1 mouse cellular context compared by ENCODE assay signal in genomic region chr4:129585773-129586172, GRCm38 (mm10).
TF ChIP-seq lines count a peak whose summit lies in the region.

No protein-coding gene starts in this region.

TF ChIP-seq in CH12.LX, 34 proteins besides CTCF, POLR2A, EP300 and RAD21 (continued from another document):
- TF ChIP-seq MEF2A (IDR thresholded peaks at IDR 0.05; ENCODE audit: borderline replicate concordance, low read depth, low read length) (no peak), TCF12 (IDR thresholded peaks at IDR 0.05; ENCODE audit: low read depth, low read length) (0 out of 2 replicates have a peak, but pooled peaks have one; percentile 14), ZMIZ1 (IDR thresholded peaks at IDR 0.05; ENCODE audit: low read depth, low read length) (0 out of 2 replicates have a peak, but pooled peaks have one; percentile 5), TBP (conservative IDR thresholded peaks at IDR 0.05; ENCODE audit: low read depth, low read length) (0 out of 2 replicates have a peak, but pooled peaks have one; percentile 37)
